Mouse (Mus musculus) stomach, postnatal 0 days (tissue): ENCODE measurements around the gene Podxl2. TPM values are rescaled to one million over a fixed set of nuclear protein-coding genes. Genes with fewer than 3 reads are reported as not detected.

Experiments used
- ATAC-seq: fragments of 200-750 bp; cut with Nextera tagmentation; 2 replicates; pipeline ENCODE4 v1.8.0; 2017; ENCODE audit not compliant: low FRiP score, low TSS enrichment
- DNase-seq: peaks from one replicate; pipeline ENCODE4 v3.0.0-alpha.2; 2016; ENCODE audit warnings: low spot score
- H3K27ac ChIP-seq: fragments of 300-500 bp; sonication (generic); replicated peaks from 2 replicates; pipeline ENCODE4 v1.5.1; 2014; ENCODE audit warnings: mild to moderate bottlenecking, control low read depth
- H3K27me3 ChIP-seq: fragments of 300-500 bp; sonication (generic); 2 replicates; pipeline ENCODE4 v1.6.1; 2014; ENCODE audit warnings: low read length; ENCODE audit not compliant: control insufficient read depth, insufficient read depth
- H3K36me3 ChIP-seq: fragments of 300-500 bp; sonication (generic); 2 replicates; pipeline ENCODE4 v1.6.1; 2014; ENCODE audit warnings: low read length, mixed read lengths; ENCODE audit not compliant: control insufficient read depth, insufficient read depth
- H3K4me1 ChIP-seq: fragments of 300-500 bp; sonication (generic); replicated peaks from 2 replicates; pipeline ENCODE4 v1.6.1; 2014; ENCODE audit warnings: antibody characterized with exemption; ENCODE audit not compliant: control insufficient read depth, insufficient read depth
- H3K4me2 ChIP-seq: fragments of 300-500 bp; sonication (generic); replicated peaks from 2 replicates; pipeline ENCODE4 v1.6.1; 2014; ENCODE audit warnings: low read depth, mild to moderate bottlenecking, control low read depth, moderate library complexity
- H3K4me3 ChIP-seq: fragments of 300-500 bp; sonication (generic); 2 replicates; pipeline ENCODE4 v1.5.1; 2014; ENCODE audit warnings: low read depth, low read length, control low read depth
- H3K9ac ChIP-seq: fragments of 300-500 bp; sonication (generic); 2 replicates; pipeline ENCODE4 v1.6.1; 2014; ENCODE audit warnings: mild to moderate bottlenecking, low read length, control low read depth, mixed read lengths
- H3K9me3 ChIP-seq: fragments of 300-500 bp; sonication (generic); 2 replicates; pipeline ENCODE4 v1.6.1; 2016; ENCODE audit warnings: low read length; ENCODE audit not compliant: control insufficient read depth
- CTCF ChIP-seq: IDR thresholded peaks from 2 replicates; pipeline ENCODE4 v1.5.1; 2016; ENCODE audit warnings: antibody characterized with exemption, low read depth, mild to moderate bottlenecking, moderate library complexity
- EP300 ChIP-seq: optimal IDR thresholded peaks from 2 replicates; pipeline ENCODE3; 2016; ENCODE audit warnings: antibody characterized with exemption
- WGBS: fragments of 180-500 bp; shearing (Covaris S2); extraction: QIAGEN DNeasy Blood & Tissue Kit; methylation state at CpG from one replicate; pipeline ENCODE4 v1.1.7; 2014; 5-methylcytosine and 5-hydroxymethylcytosine counted together
- polyA plus RNA-seq: library from polyadenylated mRNA; unstranded; fragments of >200 nt; fragmentation: Nextera tagmentation; extraction: Ambion mirVana; gene quantifications from 2 replicates; pipeline ENCODE4 v1.2.1, GENCODE M21; 2015

The Podxl2 gene
- polyA plus RNA-seq, 1 experiment from 2014 or later: 31.4 TPM

DNA sequence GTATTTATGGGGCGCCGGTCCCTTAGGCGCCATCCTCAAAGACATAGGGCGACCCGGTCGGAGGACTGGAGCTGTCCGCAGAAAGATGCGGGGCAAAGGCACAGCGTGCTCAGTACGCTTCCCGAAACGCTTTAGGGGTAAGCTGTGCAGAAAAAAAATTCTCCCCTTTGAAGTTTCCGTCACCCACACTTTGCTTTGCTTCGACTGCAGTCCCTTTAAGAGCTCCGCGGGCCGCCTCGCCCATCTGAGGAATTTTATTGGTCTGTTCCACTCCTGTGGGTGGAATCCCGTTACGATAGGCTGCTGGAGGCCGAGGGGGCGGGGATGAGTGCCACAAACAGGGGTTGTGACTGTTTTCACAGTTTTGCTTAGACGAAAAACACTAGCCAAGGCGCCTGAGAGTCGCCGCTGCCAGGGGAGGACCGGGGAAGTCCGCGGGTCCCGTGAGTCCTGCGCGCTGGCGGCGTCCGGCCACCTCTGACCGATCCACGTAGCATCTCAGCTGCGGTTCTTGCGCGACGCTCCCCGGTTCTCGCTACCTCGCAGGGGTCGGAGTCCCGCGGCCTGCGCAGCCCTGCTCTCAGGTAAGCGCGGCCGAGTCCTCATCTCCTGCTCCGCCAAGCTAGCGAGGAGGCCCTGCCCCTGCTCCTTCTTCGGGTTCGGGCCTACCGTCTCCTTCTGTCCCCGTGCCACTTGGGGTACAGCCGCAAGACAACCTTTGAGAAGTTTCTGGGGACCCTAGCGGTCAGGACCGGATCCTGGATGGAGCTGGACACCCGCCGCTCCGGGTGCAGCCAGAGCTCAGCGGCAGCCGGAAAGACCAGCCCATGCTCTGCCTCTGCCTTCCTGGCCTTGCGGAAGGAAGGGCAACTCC is 27.3 kb upstream of the Podxl2 start, which contains the start of gene Tpra1:
Tpra1 (plus strand) TSS at position 305 of the 874 bp plus-strand sequence.
- Histone ChIP-seq H3K4me1 (peaks cover 9% of the 10 kb centered on the region), H3K36me3 (no peaks in the 10 kb centered on the region), H3K9me3 (no peaks in the 10 kb centered on the region), H3K27ac (peak within 1 kb of the TSS; percentile 96), H3K9ac (peak within 1 kb of the TSS; percentile 91), H3K27me3 (no peaks in the 10 kb centered on the region), H3K4me3 (peak within 1 kb of the TSS; percentile 84), H3K4me2 (peak within 1 kb of the TSS; percentile 95)
- under 1% methylated on average over 66 of the region's 66 CpGs for WGBS
- TF ChIP-seq EP300 (no peak), CTCF (peak; percentile 45)
- DNase-seq (peak; percentile 95), ATAC-seq (peak; percentile 90)

DNA sequence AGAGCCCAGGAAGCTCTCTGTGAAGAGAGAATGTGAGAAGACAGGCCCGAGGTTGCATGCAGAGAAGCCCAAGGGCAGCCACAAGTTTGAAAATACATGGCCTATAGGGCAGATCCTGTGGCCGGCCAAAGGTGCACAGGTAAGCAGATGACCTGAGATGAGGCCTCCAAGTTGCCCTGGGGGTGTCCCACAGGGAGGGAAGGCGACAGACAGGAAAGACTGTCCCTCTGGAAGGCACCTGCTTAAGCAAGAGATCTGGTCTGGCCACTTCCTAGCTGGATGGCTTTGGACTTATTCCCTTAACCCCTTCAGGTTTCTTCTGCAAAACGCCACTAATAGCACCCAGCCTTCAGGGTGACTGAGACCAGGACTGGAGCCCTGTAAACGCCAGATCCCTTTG is 26.6 kb upstream of the Podxl2 start:
- Histone ChIP-seq H3K4me3 (peak overlapping the region; percentile 84), H3K4me1 (peaks cover 9% of the 10 kb centered on the region), H3K27me3 (no peaks in the 10 kb centered on the region), H3K27ac (peak overlapping the region; percentile 96), H3K9me3 (no peaks in the 10 kb centered on the region), H3K9ac (peak overlapping the region; percentile 68), H3K36me3 (no peaks in the 10 kb centered on the region), H3K4me2 (peak overlapping the region; percentile 95)
- WGBS: 3% methylated on average over 5 of the region's 5 CpGs
- ATAC-seq (peak; percentile 14; the same call in 1 of the 2 replicates), DNase-seq (no peak)
- no peak for TF ChIP-seq CTCF
- TF ChIP-seq EP300: no peak

DNA sequence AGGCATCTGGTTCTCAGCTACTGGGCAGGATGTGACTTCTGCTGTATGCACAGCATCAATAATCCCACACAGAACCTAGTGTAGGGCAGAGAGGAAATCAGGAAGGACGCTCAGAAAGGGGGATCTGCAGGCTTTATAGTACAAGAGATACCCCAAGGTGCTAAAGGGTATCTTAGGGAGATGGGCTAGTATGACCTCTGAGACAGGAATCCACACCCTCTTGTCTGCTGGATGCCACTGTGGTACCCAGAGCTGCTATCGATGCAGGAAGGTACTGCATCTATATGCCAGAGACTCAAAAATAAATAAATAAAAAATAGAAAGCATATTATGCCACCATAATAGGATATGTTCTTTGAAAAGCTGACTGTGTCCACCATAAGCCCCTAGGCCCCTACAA is 24.8 kb upstream of the Podxl2 start:
- WGBS: 98% methylated on average over 2 of the region's 2 CpGs
- no peaks in the 10 kb centered on the region for H3K36me3 ChIP-seq

DNA sequence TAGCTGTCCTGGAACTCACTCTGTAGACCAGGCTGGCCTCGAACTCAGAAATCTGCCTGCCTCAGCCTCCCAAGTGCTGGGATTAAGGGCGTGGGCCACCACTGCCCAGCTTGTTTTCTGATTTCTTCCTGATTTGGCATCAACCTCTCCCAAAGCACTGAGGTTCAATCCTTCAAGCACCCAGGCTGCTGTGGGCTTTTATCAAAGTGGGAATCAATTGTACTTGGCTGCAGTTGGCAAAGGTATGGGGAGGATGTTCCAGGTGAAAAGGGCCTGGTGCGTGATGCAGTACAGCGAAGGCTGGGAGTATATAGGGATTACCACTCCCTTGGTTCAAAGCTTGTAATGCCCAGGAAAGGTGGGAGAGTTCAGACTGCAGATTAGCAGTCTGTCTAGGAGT is 24.2 kb upstream of the Podxl2 start:
- Histone ChIP-seq H3K4me3 (peak overlapping the region; percentile 66; the same call in 1 of the 2 replicates), H3K4me1 (peaks cover 9% of the 10 kb centered on the region), H3K9ac (no peak overlapping the region), H3K27ac (no peak overlapping the region), H3K27me3 (no peaks in the 10 kb centered on the region), H3K9me3 (no peaks in the 10 kb centered on the region), H3K36me3 (no peaks in the 10 kb centered on the region), H3K4me2 (peak overlapping the region; percentile 75)
- DNase-seq (no peak), ATAC-seq (no peak)
- TF ChIP-seq EP300 (no peak), CTCF (no peak)
- 45% methylated on average over 4 of the region's 4 CpGs for WGBS

More for the DNA sequence above, 24.8 kb upstream of the Podxl2 start:
- Histone ChIP-seq H3K9me3 (no peaks in the 10 kb centered on the region), H3K4me2 (no peak overlapping the region), H3K27me3 (no peaks in the 10 kb centered on the region), H3K9ac (no peak overlapping the region), H3K4me1 (peaks cover 9% of the 10 kb centered on the region), H3K27ac (no peak overlapping the region), H3K4me3 (no peak overlapping the region)
- ATAC-seq (no peak), DNase-seq (no peak)
- TF ChIP-seq EP300 (no peak), CTCF (no peak)

DNA sequence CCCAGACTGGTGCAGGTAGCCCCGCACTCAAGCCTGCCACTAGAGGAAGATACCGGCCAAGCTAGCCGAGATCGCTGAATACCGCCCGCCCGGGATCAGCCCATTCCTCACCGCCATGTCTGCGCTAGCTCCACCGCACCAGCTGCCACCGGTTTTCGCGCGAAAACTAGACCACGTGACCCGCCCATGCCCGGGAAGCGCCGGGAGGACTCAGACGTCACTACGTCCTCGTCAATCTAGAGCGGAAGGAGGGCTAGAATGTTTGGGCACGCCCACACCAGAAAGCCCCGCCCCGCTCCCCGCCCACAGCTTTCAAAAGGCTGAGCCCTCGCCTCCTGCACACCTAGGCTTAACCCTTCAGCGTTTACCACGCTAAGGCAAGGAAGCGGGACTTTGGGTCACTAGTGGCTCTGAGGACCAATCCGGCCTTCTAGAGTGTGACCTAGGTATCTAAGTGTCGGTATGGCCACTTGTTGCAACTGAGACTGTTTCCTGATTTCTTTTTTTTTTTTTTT is 23.7 kb upstream of the Podxl2 start, which contains the start of gene Mcm2:
Mcm2 (minus strand) TSS at position 247 of the 515 bp plus-strand sequence.
- WGBS: under 1% methylated on average over 33 of the region's 33 CpGs
- DNase-seq: peak; percentile 99
- Histone ChIP-seq H3K4me3 (peak within 1 kb of the TSS; percentile 66), H3K4me1 (peaks cover 9% of the 10 kb centered on the region), H3K27me3 (no peaks in the 10 kb centered on the region), H3K9ac (peak within 1 kb of the TSS; percentile 67), H3K9me3 (no peaks in the 10 kb centered on the region), H3K4me2 (peak within 1 kb of the TSS; percentile 75), H3K36me3 (no peaks in the 10 kb centered on the region), H3K27ac (peak within 1 kb of the TSS; percentile 56; the same call in 1 of the 2 replicates)
- peak; percentile 80 for ATAC-seq
- TF ChIP-seq CTCF: peak; percentile 24; the same call in 1 of the 2 replicates
- no peak for TF ChIP-seq EP300
